Mouse (Mus musculus) stomach, postnatal 0 days (tissue): Measurements from ENCODE around the gene Espnl.

Source experiments
- CTCF ChIP-seq: IDR thresholded peaks from 2 replicates; pipeline ENCODE4 v1.5.1; 2016; ENCODE audit warnings: antibody characterized with exemption, low read depth, mild to moderate bottlenecking, moderate library complexity
- EP300 ChIP-seq: optimal IDR thresholded peaks from 2 replicates; pipeline ENCODE3; 2016; ENCODE audit warnings: antibody characterized with exemption

DNA sequence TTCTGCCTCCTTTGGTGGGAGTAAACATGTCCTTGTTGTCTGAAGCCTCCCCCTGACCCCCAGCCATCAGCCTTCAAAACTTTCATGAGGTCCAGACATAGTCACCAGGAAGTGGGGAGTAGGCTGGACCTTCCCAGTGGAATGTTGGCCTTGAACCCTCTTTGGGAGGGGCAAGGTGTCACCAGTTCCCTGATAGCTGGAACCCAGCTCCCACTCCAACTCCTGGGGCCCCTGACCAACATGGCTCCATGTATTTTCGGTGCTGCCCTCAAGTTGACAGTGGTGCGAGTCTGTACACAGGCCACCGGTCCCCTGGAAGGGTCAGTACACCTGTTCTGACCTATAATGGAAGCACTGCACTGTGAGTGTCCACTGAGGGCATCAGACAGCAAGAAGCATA lies 45.4 kb downstream of the Espnl start:
- TF ChIP-seq CTCF, result no peak
- no peak for TF ChIP-seq EP300
